Mouse (Mus musculus) cerebellum, adult 2 months (tissue): ENCODE data around the gene Tef.
A peak's percentile ranks its signal among the peaks of the same experiment; 100 is the strongest.

Experiments used
- CTCF ChIP-seq: fragments of 200-500 bp; IDR thresholded peaks from 2 replicates; pipeline ENCODE4 v1.5.1; 2011; ENCODE audit warnings: low read depth, mild to moderate bottlenecking, control low read depth, low read length, moderate library complexity, borderline replicate concordance; ENCODE audit not compliant: insufficient read depth
- POLR2A ChIP-seq: fragments of 200-500 bp; IDR thresholded peaks from 2 replicates; pipeline ENCODE4 v1.6.1; 2011; ENCODE audit warnings: low read length, control low read depth, borderline replicate concordance; ENCODE audit not compliant: insufficient read depth

DNA sequence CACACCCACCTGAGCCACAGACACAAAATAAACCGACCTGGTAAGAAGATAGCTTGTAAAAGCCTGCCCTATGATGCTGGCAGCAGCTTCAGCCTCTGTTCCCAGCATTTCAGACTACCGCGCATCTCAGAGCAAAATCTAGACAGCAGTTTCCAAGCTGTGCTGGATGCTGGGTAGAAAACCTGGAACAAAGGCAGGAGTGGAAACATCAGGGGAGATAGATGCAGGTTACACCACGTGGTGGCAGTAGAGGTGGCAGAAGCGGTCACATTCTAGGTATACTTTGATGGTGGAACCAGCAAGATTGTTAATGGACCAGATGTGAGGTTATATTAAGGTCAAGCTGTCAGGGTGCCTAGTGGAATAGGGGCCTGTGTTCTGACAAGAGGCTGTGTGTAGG, 17.5 kb upstream of the Tef start:
- TF ChIP-seq CTCF: peak; percentile 64; the same call in 1 of the 2 replicates
- TF ChIP-seq POLR2A: no peak
